Mouse (Mus musculus): Measurements from ENCODE around the gene Elavl3.
A peak's percentile ranks its signal among the peaks of the same experiment; 100 is the strongest.

Elavl3 gene

GRCm38 (mm10) chr9:22058011-22058424 lies 6.2 kb upstream of the Elavl3 start:
- no peak for DNase-seq (ENCODE audit: low read depth, low spot score)

- no peak for DNase-seq (ENCODE audit: low read depth, low spot score)
These were observed 5.3 kb upstream of the Elavl3 start for GRCm38 (mm10) chr9:22057031-22057517.

- no peak for DNase-seq (ENCODE audit: low read depth, low spot score)
These were observed 4.6 kb upstream of the Elavl3 start for GRCm38 (mm10) chr9:22056303-22056910.

- no peak for DNase-seq (ENCODE audit: low read depth, low spot score)
These were observed 3.9 kb upstream of the Elavl3 start for GRCm38 (mm10) chr9:22055713-22056112.

GRCm38 (mm10) chr9:22054411-22055076 lies 2.7 kb upstream of the Elavl3 start:
- peak; percentile 64 for DNase-seq (ENCODE audit: low read depth, low spot score)

- DNase-seq (ENCODE audit: low read depth, low spot score) = no peak
These were observed 1.8 kb upstream of the Elavl3 start for GRCm38 (mm10) chr9:22053657-22054056.

GRCm38 (mm10) chr9:22051161-22051957 lies 464 bp downstream of the Elavl3 start:
- no peak for DNase-seq (ENCODE audit: low read depth, low spot score)

GRCm38 (mm10) chr9:22050351-22050889 lies 1.4 kb downstream of the Elavl3 start:
- DNase-seq (ENCODE audit: low read depth, low spot score) = peak; percentile 52

GRCm38 (mm10) chr9:22049721-22050270 lies 2.0 kb downstream of the Elavl3 start:
- DNase-seq (ENCODE audit: low read depth, low spot score) = no peak

- DNase-seq (ENCODE audit: low read depth, low spot score) = no peak
These were observed 2.5 kb downstream of the Elavl3 start for GRCm38 (mm10) chr9:22049315-22049714.

GRCm38 (mm10) chr9:22047329-22047728 lies 4.5 kb downstream of the Elavl3 start:
- DNase-seq (ENCODE audit: low read depth, low spot score) = no peak

GRCm38 (mm10) chr9:22041832-22042231 lies 10.0 kb downstream of the Elavl3 start:
- DNase-seq (ENCODE audit: low read depth, low spot score) = no peak

- no peak for DNase-seq (ENCODE audit: low read depth, low spot score)
These were observed 14.0 kb downstream of the Elavl3 start for GRCm38 (mm10) chr9:22037826-22038225.

GRCm38 (mm10) chr9:22035300-22036044 lies 16.4 kb downstream of the Elavl3 start:
- no peak for DNase-seq (ENCODE audit: low read depth, low spot score)

- no peak for DNase-seq (ENCODE audit: low read depth, low spot score)
These were observed 21.4 kb downstream of the Elavl3 start for GRCm38 (mm10) chr9:22030386-22030785.

GRCm38 (mm10) chr9:22028467-22028866 lies 23.4 kb downstream of the Elavl3 start:
- DNase-seq (ENCODE audit: low read depth, low spot score) = no peak

- no peak for DNase-seq (ENCODE audit: low read depth, low spot score)
These were observed 27.2 kb downstream of the Elavl3 start for GRCm38 (mm10) chr9:22024592-22024991.

- DNase-seq (ENCODE audit: low read depth, low spot score) = no peak
These were observed 34.5 kb downstream of the Elavl3 start for GRCm38 (mm10) chr9:22017208-22017825.

- DNase-seq (ENCODE audit: low read depth, low spot score) = no peak
These were observed 35.6 kb downstream of the Elavl3 start for GRCm38 (mm10) chr9:22016245-22016644.

- no peak for DNase-seq (ENCODE audit: low read depth, low spot score)
These were observed 39.1 kb downstream of the Elavl3 start for GRCm38 (mm10) chr9:22012731-22013130.

- DNase-seq (ENCODE audit: low read depth, low spot score) = no peak
These were observed 40.8 kb downstream of the Elavl3 start for GRCm38 (mm10) chr9:22011055-22011454.
